Mouse (Mus musculus): Measurements from ENCODE around the gene Pyroxd1. TPM values are rescaled to one million over a fixed set of nuclear protein-coding genes. Genes with fewer than 3 reads are reported as not detected.

The Pyroxd1 gene
- polyA plus RNA-seq, 1 experiment from 2014 or later: 23.6 TPM

Other genes with a start within 250 kb of the Pyroxd1 start
- 0.31 and 0.50 TPM in 2 replicates for gene Slco1a6, start 137.1 kb upstream of the Pyroxd1 start, polyA plus RNA-seq (2016; fragmentation: Nextera tagmentation; extraction: Ambion mirVana)
- gene Iapp, start 47.2 kb upstream of the Pyroxd1 start, polyA plus RNA-seq (2016; fragmentation: Nextera tagmentation; extraction: Ambion mirVana): 0.38 and 0.61 TPM in 2 replicates
- gene Slco1a5, start 22.7 kb upstream of the Pyroxd1 start, polyA plus RNA-seq (2016; fragmentation: Nextera tagmentation; extraction: Ambion mirVana): 0.46 and 0.83 TPM in 2 replicates
- gene Recql, start 41.4 kb downstream of the Pyroxd1 start, polyA plus RNA-seq (2016; fragmentation: Nextera tagmentation; extraction: Ambion mirVana): 32.3 and 40.7 TPM in 2 replicates
- 95.7 and 108 TPM in 2 replicates for gene Golt1b, start 41.6 kb downstream of the Pyroxd1 start, polyA plus RNA-seq (2016; fragmentation: Nextera tagmentation; extraction: Ambion mirVana)
- 2.9 and 6.9 TPM in 2 replicates for gene Spx, start 67.8 kb downstream of the Pyroxd1 start, polyA plus RNA-seq (2016; fragmentation: Nextera tagmentation; extraction: Ambion mirVana)
- gene Gys2, start 127.5 kb downstream of the Pyroxd1 start, polyA plus RNA-seq (2016; fragmentation: Nextera tagmentation; extraction: Ambion mirVana): 0.50 TPM in 1 of 2 replicates, not detected in the other
- gene Ldhb, start 162.3 kb downstream of the Pyroxd1 start, polyA plus RNA-seq (2016; fragmentation: Nextera tagmentation; extraction: Ambion mirVana): 385 and 413 TPM in 2 replicates
- 4.3 and 4.9 TPM in 2 replicates for gene Kcnj8, start 226.0 kb downstream of the Pyroxd1 start, polyA plus RNA-seq (2016; fragmentation: Nextera tagmentation; extraction: Ambion mirVana)